Mouse (Mus musculus) lung, postnatal 0 days (tissue): ENCODE measurements at regions not wholly inside any gene's neighbourhood (a gene's known extent, or its start where the extent isn't known, plus 50 kb on each side); places are given as distances from the start of the nearest gene placed in this dataset.

Experiments used
- CTCF ChIP-seq: IDR thresholded peaks from 2 replicates; pipeline ENCODE4 v1.5.1; 2016; ENCODE audit warnings: antibody characterized with exemption, mild to moderate bottlenecking
- EP300 ChIP-seq: IDR thresholded peaks from 2 replicates; pipeline ENCODE4 v1.6.1; 2016; ENCODE audit warnings: antibody characterized with exemption, mild to moderate bottlenecking, control low read depth

- TF ChIP-seq CTCF (no peak), EP300 (no peak)
These were observed 941.9 kb upstream of the Nr2f1 start for GRCm38 (mm10) chr13:79141362-79141966.
